Mouse (Mus musculus): Measurements from ENCODE around the gene Kdm5b.
"Not testable (repeated sequence)": the region's sequence is repeated elsewhere in the genome, so short reads cannot be mapped to it uniquely, and the experiment has no call there.

Gene Kdm5b

GRCm38 (mm10) chr1:134559976-134560375, at the start of gene Kdm5b:
Gene Kdm5b (plus strand): TSS chr1:134560171.
- DNase-seq (ENCODE audit: low read depth, low spot score): peak; percentile 92

DNA sequence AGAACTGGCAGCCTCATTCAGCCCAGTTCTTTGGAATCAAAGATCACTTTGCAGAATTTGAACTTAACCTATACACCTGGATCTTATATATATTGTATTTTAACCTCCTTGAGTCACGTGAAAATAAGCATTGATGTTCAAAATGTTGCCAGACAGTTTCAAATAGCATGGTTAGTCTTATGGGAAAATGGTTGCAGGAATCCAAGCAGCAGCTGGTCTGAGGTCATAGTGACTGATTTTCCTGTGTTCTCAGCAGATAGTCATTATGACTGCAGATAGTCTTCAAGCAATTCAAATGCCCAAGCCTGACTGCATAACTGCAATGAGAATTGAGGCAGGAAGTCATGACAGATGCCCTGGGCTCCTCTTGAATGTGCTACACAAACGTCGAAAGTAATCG, 47.8 kb upstream of the Kdm5b start:
- peak; percentile 51 for DNase-seq (ENCODE audit: low read depth, low spot score)

DNA sequence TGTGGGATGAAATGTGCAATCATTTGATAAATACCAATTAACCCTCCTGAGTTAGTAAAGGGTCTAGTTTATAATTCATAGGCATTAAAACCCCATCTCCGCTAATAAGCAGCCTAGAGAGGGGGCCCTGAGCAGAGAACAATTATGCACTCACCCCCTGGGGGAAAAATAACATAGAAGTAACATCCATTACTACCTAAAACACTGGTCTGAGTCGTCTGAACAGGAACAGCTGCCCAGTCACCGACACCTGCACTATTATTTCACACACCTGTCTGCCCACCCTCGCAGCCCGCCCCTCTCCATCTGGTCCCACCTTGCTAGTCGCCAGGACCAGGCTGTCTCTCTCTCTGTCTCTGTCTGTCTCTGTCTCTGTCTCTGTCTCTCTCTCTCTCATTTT, 47.4 kb upstream of the Kdm5b start:
- no peak for DNase-seq (ENCODE audit: low read depth, low spot score)

- no peak for DNase-seq (ENCODE audit: low read depth, low spot score)
Measured at GRCm38 (mm10) chr1:134513312-134513860, 46.6 kb upstream of the Kdm5b start.

DNA sequence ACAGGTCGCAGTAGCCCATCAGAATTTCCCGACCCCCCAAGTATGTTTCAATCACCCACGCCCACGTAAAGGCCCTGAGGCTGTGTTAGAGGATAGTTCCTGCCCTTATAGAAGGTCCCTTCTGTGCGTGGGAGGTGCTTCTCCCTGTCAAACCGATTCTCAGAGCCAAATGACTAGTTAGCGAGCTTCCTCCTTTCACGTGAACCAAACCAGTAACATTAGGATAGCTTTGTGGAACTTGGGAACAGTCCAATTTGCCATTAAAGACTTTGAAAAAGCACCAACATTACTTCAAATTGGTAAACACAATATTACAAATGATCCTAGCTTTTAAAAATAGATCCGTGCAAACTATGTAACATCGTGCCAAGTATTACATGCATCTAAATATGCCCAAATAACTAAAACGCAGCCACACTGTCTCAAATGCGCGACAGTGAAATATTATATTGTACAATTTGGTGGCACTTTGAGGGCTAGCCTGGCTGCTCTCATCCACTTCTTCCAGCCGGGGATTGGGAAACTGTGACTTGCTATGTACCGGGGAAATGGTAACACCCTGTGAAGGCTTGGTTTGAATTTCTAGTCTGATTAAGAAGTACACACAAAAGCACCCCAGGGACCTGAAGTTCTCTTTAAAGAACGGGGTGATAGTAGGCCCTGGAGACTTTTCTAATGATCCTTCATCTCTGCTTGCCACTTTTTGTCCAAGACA, 45.9 kb upstream of the Kdm5b start:
- no peak for DNase-seq (ENCODE audit: low read depth, low spot score)

DNA sequence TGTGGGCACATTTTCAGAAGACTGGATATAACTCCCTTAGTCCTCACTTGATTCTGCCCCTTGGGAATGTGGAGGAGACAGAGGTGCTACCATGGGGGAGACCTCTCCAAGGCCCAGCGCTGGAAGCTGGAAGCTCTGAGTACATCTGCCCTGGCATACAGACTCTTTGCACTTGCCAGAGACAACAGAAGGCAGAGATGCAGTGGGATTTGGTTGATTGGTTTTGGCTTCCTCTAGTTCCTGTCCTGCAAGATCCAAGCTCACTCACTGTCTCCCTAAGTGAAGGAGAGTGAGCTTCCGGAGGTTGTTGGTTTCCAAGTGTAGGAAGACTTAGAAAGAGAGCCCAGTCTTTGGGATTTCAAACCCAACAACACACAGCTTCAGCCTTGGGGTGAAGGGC, 44.1 kb upstream of the Kdm5b start:
- no peak for DNase-seq (ENCODE audit: low read depth, low spot score)

- DNase-seq (ENCODE audit: low read depth, low spot score): peak; percentile 72
Measured at GRCm38 (mm10) chr1:134516491-134517198, 43.3 kb upstream of the Kdm5b start.

GRCm38 (mm10) chr1:134517841-134518240, 42.1 kb upstream of the Kdm5b start:
- DNase-seq (ENCODE audit: low read depth, low spot score): not testable (repeated sequence)

GRCm38 (mm10) chr1:134518677-134519076, 41.3 kb upstream of the Kdm5b start:
- peak; percentile 78 for DNase-seq (ENCODE audit: low read depth, low spot score)

GRCm38 (mm10) chr1:134519201-134519600, 40.8 kb upstream of the Kdm5b start:
- not testable (repeated sequence) for DNase-seq (ENCODE audit: low read depth, low spot score)

DNA sequence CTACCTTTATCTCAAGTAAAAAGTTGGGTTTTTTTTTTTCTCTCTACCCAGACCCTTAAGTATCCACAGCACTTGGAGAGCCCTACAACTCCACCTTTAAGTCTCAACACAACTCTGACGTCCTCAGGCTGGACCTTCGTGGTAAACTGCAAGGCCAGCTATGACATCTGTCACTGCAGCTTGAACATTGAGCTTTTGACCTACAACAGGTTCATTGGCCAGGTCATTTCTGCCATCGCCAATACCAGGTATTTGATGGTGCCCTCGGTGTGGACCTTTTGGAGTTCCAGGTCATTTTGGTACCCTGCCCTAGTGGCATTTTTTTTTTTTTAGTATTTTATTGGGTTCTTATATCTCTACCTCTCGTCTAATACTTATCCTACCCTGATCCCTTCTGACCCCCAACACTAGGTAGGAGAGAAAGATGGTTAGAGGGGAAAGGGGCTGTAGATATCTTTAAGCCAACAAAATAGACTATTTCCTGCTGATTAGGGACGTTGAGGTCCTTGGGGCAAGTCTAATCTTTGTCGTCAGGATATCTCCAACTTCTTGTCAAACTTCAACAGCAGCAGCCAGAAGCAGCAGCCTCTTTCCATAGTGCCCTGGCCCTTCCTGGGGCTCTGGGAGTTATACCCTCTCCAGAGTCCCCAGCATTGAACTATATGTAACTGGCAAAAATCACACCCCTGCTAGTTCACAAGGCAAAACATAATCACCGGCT, 39.8 kb upstream of the Kdm5b start:
- DNase-seq (ENCODE audit: low read depth, low spot score): no peak

DNA sequence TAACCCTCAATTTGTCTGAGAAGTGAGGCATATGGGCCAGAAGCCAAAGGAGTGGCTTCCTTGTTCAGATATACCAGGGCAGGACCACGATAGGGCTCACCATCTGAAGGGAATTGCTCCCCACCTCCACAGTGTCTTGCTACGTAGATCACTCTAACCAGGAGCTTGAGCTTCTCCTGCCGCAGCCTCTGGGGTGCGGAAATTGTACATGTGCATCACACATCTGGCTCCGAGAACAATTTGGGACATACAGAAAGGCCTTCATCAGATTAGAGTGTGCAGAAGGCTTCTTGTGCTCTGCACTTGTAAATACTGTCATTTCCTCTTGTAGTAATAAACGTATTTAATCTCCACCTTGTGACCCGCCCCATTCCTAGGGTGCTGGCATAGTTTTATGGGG, 38.8 kb upstream of the Kdm5b start:
- no peak for DNase-seq (ENCODE audit: low read depth, low spot score)

- DNase-seq (ENCODE audit: low read depth, low spot score): no peak
Measured at GRCm38 (mm10) chr1:134522325-134522724, 37.6 kb upstream of the Kdm5b start.

DNA sequence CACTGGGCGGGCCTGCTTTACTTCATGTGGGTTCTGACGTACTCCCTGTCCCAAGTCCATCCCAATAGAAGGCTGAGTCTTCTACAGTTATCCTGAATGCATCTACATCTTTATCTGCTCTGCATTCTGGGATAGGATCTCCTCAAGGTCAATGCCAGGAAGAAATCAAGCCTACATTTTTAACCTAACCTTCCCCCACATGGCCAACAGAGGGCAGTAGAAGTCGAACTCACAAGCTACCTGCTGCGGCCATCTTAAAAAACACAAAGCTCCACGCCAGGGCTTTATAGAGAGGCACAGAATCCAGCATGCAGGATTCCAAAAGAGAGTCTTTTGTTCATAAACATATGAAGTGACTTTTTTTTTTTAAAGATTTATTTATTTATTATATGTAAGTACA, 35.5 kb upstream of the Kdm5b start:
- no peak for DNase-seq (ENCODE audit: low read depth, low spot score)

DNA sequence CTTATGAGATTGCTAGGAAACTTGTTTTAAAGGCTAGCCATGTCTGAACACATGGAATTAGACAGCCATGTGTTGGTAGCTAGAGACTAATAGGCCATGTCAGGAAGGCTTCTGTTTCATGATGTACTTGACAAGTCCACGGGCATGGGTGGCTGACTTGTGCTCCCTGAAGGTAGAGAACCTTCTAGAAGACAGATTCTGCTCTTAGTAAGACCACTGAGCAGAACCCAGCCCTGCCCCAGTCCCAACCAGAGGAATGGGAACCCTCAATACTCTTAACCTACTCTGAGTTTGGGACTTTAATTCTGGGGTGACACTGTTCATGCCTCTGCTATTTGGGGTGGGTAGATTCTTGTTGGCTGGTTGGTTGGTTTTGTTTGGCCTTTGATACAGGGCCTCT, 35.0 kb upstream of the Kdm5b start:
- no peak for DNase-seq (ENCODE audit: low read depth, low spot score)

DNA sequence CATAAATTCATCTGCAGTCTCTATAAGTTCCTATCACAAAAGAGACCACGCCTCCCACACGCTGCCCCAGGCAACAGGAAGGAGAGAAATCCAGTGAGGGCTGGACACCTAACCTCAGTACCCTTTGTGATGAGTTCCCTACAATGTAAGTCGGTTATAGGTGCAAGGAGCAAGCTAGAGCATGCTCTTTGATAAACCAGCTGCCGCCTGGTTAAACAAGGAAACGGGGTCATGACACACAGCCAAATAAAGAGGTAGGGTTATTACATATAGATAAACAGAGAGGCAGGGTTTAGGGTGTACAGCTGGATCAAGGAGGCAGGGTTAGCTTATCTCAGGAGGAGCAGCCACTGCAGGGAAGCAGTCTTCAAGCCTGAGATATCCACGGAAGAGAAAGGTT, 33.2 kb upstream of the Kdm5b start:
- no peak for DNase-seq (ENCODE audit: low read depth, low spot score)

DNA sequence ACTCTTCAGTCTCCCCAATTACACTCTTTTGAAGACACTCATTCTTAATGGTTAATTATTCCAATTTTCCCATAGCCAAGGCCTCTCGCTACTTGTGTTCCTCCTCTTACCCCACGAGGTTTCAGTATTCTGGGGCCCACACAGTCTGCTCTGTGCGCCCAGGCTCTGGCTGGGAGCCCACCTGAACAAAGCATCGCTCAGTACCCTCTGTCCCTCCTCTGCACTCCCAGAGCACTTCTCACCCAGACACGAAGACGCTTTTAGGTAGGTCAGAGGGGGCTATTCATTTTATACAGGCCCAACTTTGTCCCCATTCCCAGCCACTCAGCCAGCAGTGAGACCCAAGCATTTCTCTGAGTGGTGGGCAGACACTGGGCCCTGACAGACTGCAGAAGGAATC, 29.4 kb upstream of the Kdm5b start:
- no peak for DNase-seq (ENCODE audit: low read depth, low spot score)

DNA sequence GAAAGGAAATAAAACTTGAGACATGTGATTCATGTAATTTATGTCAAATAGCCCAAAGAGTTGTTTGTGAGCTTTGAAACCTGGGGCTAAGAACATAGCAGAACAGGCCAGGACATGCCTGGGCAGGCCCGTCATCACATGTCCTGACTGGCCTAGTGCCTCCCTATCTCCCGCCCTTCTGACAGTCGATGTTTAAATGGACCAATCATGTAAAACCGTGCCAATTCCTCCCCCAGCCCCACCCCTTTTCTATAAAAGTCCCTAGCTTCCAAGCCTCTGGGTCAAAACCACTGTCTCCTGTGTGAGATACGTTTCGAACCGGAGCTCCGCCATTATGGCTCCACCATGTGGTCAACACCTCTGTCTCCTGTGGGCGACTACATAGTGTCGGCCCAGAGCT, 26.3 kb upstream of the Kdm5b start:
- not testable (repeated sequence) for DNase-seq (ENCODE audit: low read depth, low spot score)

GRCm38 (mm10) chr1:134535054-134535453, 24.9 kb upstream of the Kdm5b start:
- DNase-seq (ENCODE audit: low read depth, low spot score): no peak

- no peak for DNase-seq (ENCODE audit: low read depth, low spot score)
Measured at GRCm38 (mm10) chr1:134535513-134535912, 24.5 kb upstream of the Kdm5b start.

- DNase-seq (ENCODE audit: low read depth, low spot score): no peak
Measured at GRCm38 (mm10) chr1:134540610-134541009, 19.4 kb upstream of the Kdm5b start.

DNA sequence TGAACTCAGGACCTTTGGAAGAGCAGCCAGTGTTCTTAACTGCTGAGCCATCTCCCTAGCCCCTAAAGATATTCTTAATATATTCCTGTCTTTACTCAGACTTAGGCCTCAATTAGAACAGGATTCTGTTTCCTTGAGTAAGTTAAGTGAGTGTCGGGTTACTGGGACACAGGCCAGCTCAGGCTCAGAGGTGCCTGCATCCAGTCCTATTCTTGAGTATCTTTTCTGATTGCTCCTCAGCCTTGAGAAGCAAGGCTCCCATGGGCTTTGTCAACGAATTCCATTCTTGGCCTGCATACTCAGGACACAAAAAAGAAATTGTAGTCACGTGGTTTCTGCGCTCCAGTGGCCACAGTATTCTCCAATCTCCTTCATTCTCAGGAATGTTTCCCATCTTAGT, 11.7 kb upstream of the Kdm5b start:
- no peak for DNase-seq (ENCODE audit: low read depth, low spot score)
